Comparison of ENCODE assay signal across 29 mouse cellular contexts in the genomic region with DNA sequence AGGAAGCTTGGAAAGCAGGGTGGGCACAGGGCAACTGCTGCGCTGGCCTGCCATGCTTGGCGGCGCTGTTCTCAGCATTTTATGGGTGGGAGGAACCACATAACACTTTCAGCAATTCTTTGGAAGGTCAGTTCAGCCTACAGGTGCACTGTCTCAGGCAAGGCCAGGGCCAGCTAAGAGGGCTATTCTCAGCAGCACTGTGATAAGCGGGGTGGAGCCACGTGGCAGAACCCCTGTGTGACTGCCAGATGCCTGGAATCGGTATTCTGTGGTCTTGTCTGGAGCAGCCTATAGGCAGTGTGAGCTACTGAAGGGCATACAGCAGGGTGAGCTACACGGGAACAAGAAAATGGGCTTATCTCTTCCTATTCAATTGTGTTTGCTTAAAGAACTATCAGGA. TPM values are rescaled to one million over a fixed set of nuclear protein-coding genes. Genes with fewer than 3 reads are reported as not detected.
DNase-seq lines count a peak whose midpoint lies in the region; ATAC-seq lines count a peak whose summit lies in the region.
"Had no signal": no experiment of that assay in that cellular context is flagged by ENCODE, and none has a peak within 500 bp of the region (broad histone marks: within the 10 kb centered on the region; RNA-seq: fewer than 3 reads in every experiment).

No protein-coding gene starts in this region.

- H3K9ac ChIP-seq in heart, embryonic 12.5 days, result no peak overlapping the region; the same call in 1 of the 2 replicates
- no peak overlapping the region for H3K9ac ChIP-seq in stomach, embryonic 15.5 days
- H3K9ac ChIP-seq in neural tube, embryonic 15.5 days (replicated peaks), result no peak overlapping the region
- H3K9ac ChIP-seq: embryonic facial prominence, embryonic 15.5 days; hindbrain, embryonic 13.5 days; limb, embryonic 15.5 days had no signal

- H3K9me3 ChIP-seq in heart, embryonic 12.5 days (replicated peaks), result no peaks in the 10 kb centered on the region
- H3K9me3 ChIP-seq in stomach, embryonic 15.5 days, result no peaks in the 10 kb centered on the region
- H3K9me3 ChIP-seq in neural tube, embryonic 15.5 days (replicated peaks), result no peaks in the 10 kb centered on the region
- H3K9me3 ChIP-seq: embryonic facial prominence, embryonic 15.5 days; G1E; hindbrain, embryonic 13.5 days; limb, embryonic 15.5 days had no signal

- WGBS in heart, embryonic 12.5 days, result 33% methylated on average over 7 of the region's 7 CpGs
- 45% methylated on average over 7 of the region's 7 CpGs for WGBS in stomach, embryonic 15.5 days
- whole genome bisulfite sequencing in neural tube, embryonic 15.5 days, result 65% methylated on average over 7 of the region's 7 CpGs

- no peaks in the 10 kb centered on the region for H3K36me3 ChIP-seq in heart, embryonic 12.5 days
- H3K36me3 ChIP-seq in stomach, embryonic 15.5 days, result no peaks in the 10 kb centered on the region
- 0 out of 2 replicates have a peak, but pooled peaks cover under 1% of the 10 kb centered on the region for H3K36me3 ChIP-seq in neural tube, embryonic 15.5 days
- H3K36me3 ChIP-seq: limb, embryonic 15.5 days had no signal

- peaks cover 9% of the 10 kb centered on the region for H3K4me1 ChIP-seq in heart, embryonic 12.5 days (replicated peaks)
- H3K4me1 ChIP-seq in stomach, embryonic 15.5 days, result no peaks in the 10 kb centered on the region
- H3K4me1 ChIP-seq in neural tube, embryonic 15.5 days, result no peaks in the 10 kb centered on the region
- H3K4me1 ChIP-seq: hindbrain, embryonic 13.5 days had no signal

- no peak overlapping the region for H3K4me3 ChIP-seq in heart, embryonic 12.5 days
- no peak overlapping the region for H3K4me3 ChIP-seq in stomach, embryonic 15.5 days (replicated peaks)
- H3K4me3 ChIP-seq in neural tube, embryonic 15.5 days (replicated peaks), result no peak overlapping the region
- H3K4me3 ChIP-seq: embryonic facial prominence, embryonic 15.5 days; hindbrain, embryonic 13.5 days; limb, embryonic 15.5 days had no signal

- ATAC-seq in heart, embryonic 12.5 days (ENCODE audit: insufficient number of reproducible peaks, low FRiP score), result 0 out of 2 replicates have a peak, but pooled peaks have one; percentile 20
- peak; percentile 51; the same call in 1 of the 2 replicates for ATAC-seq in stomach, embryonic 15.5 days (ENCODE audit: insufficient read depth, low FRiP score, low read depth)
- no peak for ATAC-seq in neural tube, embryonic 15.5 days (ENCODE audit: low FRiP score)
- ATAC-seq: activated CD4-positive, CD25-positive, alpha-beta regulatory T cell, adult 4 months; forebrain, embryonic 16.5 days had no signal

- DNase-seq in heart, adult 11 months, result peak; percentile 97
- no peak for DNase-seq in heart, postnatal 25 days (ENCODE audit: low spot score)
- DNase-seq in heart, postnatal 14 days, result peak; percentile 38 to 61
- no peak for DNase-seq in frontal cortex, postnatal 10 days (ENCODE audit: low spot score in 2 of 2)
- DNase-seq in layer of hippocampus, adult 9-10 months (ENCODE audit: low spot score), result no peak
- DNase-seq: adrenal gland, postnatal 10 days; cerebellum, postnatal 25 days; lung, postnatal 10 days; midbrain, embryonic 14.5 days; right cerebral cortex, postnatal 4 days; thymus, postnatal 4 days had no signal

- H3K4me2 ChIP-seq in heart, embryonic 12.5 days, result no peak overlapping the region
- no peak overlapping the region for H3K4me2 ChIP-seq in stomach, embryonic 15.5 days
- H3K4me2 ChIP-seq in neural tube, embryonic 15.5 days, result no peak overlapping the region
- H3K4me2 ChIP-seq: embryonic facial prominence, embryonic 15.5 days; hindbrain, embryonic 13.5 days; limb, embryonic 15.5 days had no signal

- H3K27ac ChIP-seq in heart, embryonic 12.5 days (ENCODE audit: poor library complexity, severe bottlenecking), result no peak overlapping the region
- H3K27ac ChIP-seq in stomach, embryonic 15.5 days, result no peak overlapping the region
- no peak overlapping the region for H3K27ac ChIP-seq in neural tube, embryonic 15.5 days (replicated peaks)
- H3K27ac ChIP-seq: embryonic facial prominence, embryonic 15.5 days; hindbrain, embryonic 13.5 days; limb, embryonic 15.5 days had no signal

- no peaks in the 10 kb centered on the region for H3K27me3 ChIP-seq in heart, embryonic 12.5 days (replicated peaks)
- no peaks in the 10 kb centered on the region for H3K27me3 ChIP-seq in stomach, embryonic 15.5 days (replicated peaks)
- H3K27me3 ChIP-seq in neural tube, embryonic 15.5 days (replicated peaks), result no peaks in the 10 kb centered on the region
- H3K27me3 ChIP-seq: embryonic facial prominence, embryonic 15.5 days; hindbrain, embryonic 13.5 days; limb, embryonic 15.5 days had no signal

- intact Hi-C loops in heart, postnatal 25 days (cut with DNase I), result no loop called here
- intact Hi-C loops in heart, postnatal 14 days (cut with DNase I), result no loop called here

RNA-seq across cellular contexts. Expression of a gene that starts 2.6 kb away (rescaled TPM):
- total RNA-seq in heart, postnatal 25 days (2021), result under 1 TPM in 1 of 2 experiments, not detected in 1; 0.52 TPM
- 0.44 and 2.5 TPM in 2 replicates for polyA plus RNA-seq in heart, embryonic 12.5 days (2016; fragmentation: Nextera tagmentation; extraction: Ambion mirVana)
- under 1 TPM; 0.34 to 0.38 TPM for total RNA-seq in heart, postnatal 14 days (2021)
- 6.8 and 7.4 TPM in 2 replicates for polyA plus RNA-seq in stomach, embryonic 15.5 days (2015; fragmentation: Nextera tagmentation; extraction: Ambion mirVana)
- 0.87 and 2.3 TPM in 2 replicates for polyA plus RNA-seq in neural tube, embryonic 15.5 days (2015; fragmentation: Nextera tagmentation; extraction: Ambion mirVana)
- total RNA-seq: gastrocnemius, adult 18-20 months had no signal

RNA-seq across cellular contexts. Expression of a gene that starts 11.3 kb away (rescaled TPM):
- not detected for total RNA-seq in heart, postnatal 25 days (2021)
- 0.09 and 0.44 TPM in 2 replicates for polyA plus RNA-seq in heart, embryonic 12.5 days (2016; fragmentation: Nextera tagmentation; extraction: Ambion mirVana)
- total RNA-seq in heart, postnatal 14 days (2021), result not detected
- 0.81 and 0.90 TPM in 2 replicates for polyA plus RNA-seq in stomach, embryonic 15.5 days (2015; fragmentation: Nextera tagmentation; extraction: Ambion mirVana)
- 0.37 and 0.44 TPM in 2 replicates for polyA plus RNA-seq in neural tube, embryonic 15.5 days (2015; fragmentation: Nextera tagmentation; extraction: Ambion mirVana)
- total RNA-seq: gastrocnemius, adult 18-20 months; gastrocnemius, postnatal 4 days; left cerebral cortex, adult 18-20 months; left cerebral cortex, postnatal 36 days; megakaryocyte progenitor cell, adult 5-6 weeks had no signal

RNA-seq across cellular contexts. Expression of a gene that starts 15.9 kb away (rescaled TPM):
- 1,000 to 10,000 TPM; 4,579 to 4,828 TPM for total RNA-seq in heart, postnatal 25 days (2021)
- polyA plus RNA-seq in heart, embryonic 12.5 days (2016; fragmentation: Nextera tagmentation; extraction: Ambion mirVana), result 1,789 and 1,831 TPM in 2 replicates
- total RNA-seq in heart, postnatal 14 days (2021), result 1,000 to 10,000 TPM; 4,389 to 4,822 TPM
- polyA plus RNA-seq in stomach, embryonic 15.5 days (2015; fragmentation: Nextera tagmentation; extraction: Ambion mirVana), result 994 and 1,014 TPM in 2 replicates
- polyA plus RNA-seq in neural tube, embryonic 15.5 days (2015; fragmentation: Nextera tagmentation; extraction: Ambion mirVana), result 1,176 and 1,358 TPM in 2 replicates

RNA-seq across cellular contexts. Expression of a gene that starts 21.5 kb away (rescaled TPM):
- total RNA-seq in heart, postnatal 25 days (2021), result 10 to 100 TPM; 17.5 to 22.7 TPM
- polyA plus RNA-seq in heart, embryonic 12.5 days (2016; fragmentation: Nextera tagmentation; extraction: Ambion mirVana), result 4.9 and 5.1 TPM in 2 replicates
- 10 to 100 TPM; 22.6 to 26.9 TPM for total RNA-seq in heart, postnatal 14 days (2021)
- polyA plus RNA-seq in stomach, embryonic 15.5 days (2015; fragmentation: Nextera tagmentation; extraction: Ambion mirVana), result 7.6 and 8.4 TPM in 2 replicates
- 8.5 and 8.8 TPM in 2 replicates for polyA plus RNA-seq in neural tube, embryonic 15.5 days (2015; fragmentation: Nextera tagmentation; extraction: Ambion mirVana)

RNA-seq across cellular contexts. Expression of a gene that starts 25.6 kb away (rescaled TPM):
- total RNA-seq in heart, postnatal 25 days (2021), result not detected
- polyA plus RNA-seq in heart, embryonic 12.5 days (2016; fragmentation: Nextera tagmentation; extraction: Ambion mirVana), result 1.1 and 1.4 TPM in 2 replicates
- not detected for total RNA-seq in heart, postnatal 14 days (2021)
- polyA plus RNA-seq in stomach, embryonic 15.5 days (2015; fragmentation: Nextera tagmentation; extraction: Ambion mirVana), result not detected in 2 replicates
- polyA plus RNA-seq in neural tube, embryonic 15.5 days (2015; fragmentation: Nextera tagmentation; extraction: Ambion mirVana), result not detected in 2 replicates
- total RNA-seq: adrenal gland, postnatal 10 days; G1E; gastrocnemius, adult 18-20 months; gastrocnemius, postnatal 4 days; left cerebral cortex, adult 18-20 months; left cerebral cortex, postnatal 36 days; megakaryocyte progenitor cell, adult 5-6 weeks had no signal
- polyA plus RNA-seq: activated CD4-positive, CD25-positive, alpha-beta regulatory T cell, adult 4 months; embryonic facial prominence, embryonic 15.5 days; forebrain, embryonic 16.5 days; G1E; hindbrain, embryonic 13.5 days; intestine, embryonic 14.5 days; kidney, embryonic 16.5 days; large intestine, adult 2 months; limb, embryonic 15.5 days; liver, embryonic 16.5 days; midbrain, embryonic 14.5 days had no signal

Comparison
In these comparisons a context has a peak if more than half of its experiments do, and no peak if none do; other contexts are left out.
1. DNase-seq: peak in heart, adult 11 months (single experiment) and heart, postnatal 14 days (2 of 2); none in heart, postnatal 25 days (single experiment), frontal cortex, postnatal 10 days (0 of 2) and layer of hippocampus, adult 9-10 months (single experiment).